Mouse (Mus musculus) cortical plate, adult 2 months (tissue): ENCODE measurements around the gene Slc1a4.

ENCODE experiments used
- CTCF ChIP-seq: fragments of 200-500 bp; IDR thresholded peaks from 2 replicates; pipeline ENCODE4 v1.5.1; 2011; ENCODE audit warnings: mild to moderate bottlenecking, control low read depth, low read length; ENCODE audit not compliant: insufficient read depth; ENCODE audit errors: extremely low read depth
- POLR2A ChIP-seq: fragments of 200-500 bp; IDR thresholded peaks from 2 replicates; pipeline ENCODE4 v1.6.1; 2011; ENCODE audit warnings: mild to moderate bottlenecking, low read length, control low read depth; ENCODE audit not compliant: insufficient read depth; ENCODE audit errors: extremely low read depth

- TF ChIP-seq POLR2A (no peak), CTCF (no peak)
Measured at GRCm38 (mm10) chr11:20331027-20331689, 1.4 kb downstream of the Slc1a4 start.
